Mouse (Mus musculus) brain, embryonic 14.5 days (tissue): Measurements from ENCODE around the gene Gm36079.
"Not testable (repeated sequence)": the region's sequence is repeated elsewhere in the genome, so short reads cannot be mapped to it uniquely, and the experiment has no call there.

Experiments used
- CTCF ChIP-seq: fragments of 200-500 bp; IDR thresholded peaks from 2 replicates; pipeline ENCODE4 v1.5.1; 2012; ENCODE audit warnings: inconsistent platforms, mild to moderate bottlenecking, moderate library complexity, borderline replicate concordance; ENCODE audit not compliant: insufficient read depth, insufficient read length; ENCODE audit errors: extremely low read depth
- POLR2A ChIP-seq: fragments of 200-500 bp; IDR thresholded peaks from 2 replicates; pipeline ENCODE4 v1.6.1; 2012; ENCODE audit warnings: mild to moderate bottlenecking, inconsistent platforms, borderline replicate concordance; ENCODE audit not compliant: poor library complexity, insufficient read depth, insufficient read length, severe bottlenecking; ENCODE audit errors: extremely low read depth

- not testable (repeated sequence) for TF ChIP-seq CTCF, POLR2A
Observed at GRCm38 (mm10) chr13:120025576-120025975, 1.2 kb downstream of the Gm36079 start.
